19 mouse cellular contexts compared by ENCODE assay signal in genomic region chr1:80746195-80746594, GRCm38 (mm10). TPM values are rescaled to one million over a fixed set of nuclear protein-coding genes. Genes with fewer than 3 reads are reported as not detected.
A peak's percentile ranks its signal among the peaks of the same experiment; 100 is the strongest.
DNase-seq lines count a peak whose midpoint lies in the region; ATAC-seq and TF ChIP-seq lines count a peak whose summit lies in the region.
"Had no signal": no experiment of that assay in that cellular context is flagged by ENCODE, and none has a peak within 500 bp of the region (broad histone marks: within the 10 kb centered on the region; RNA-seq: fewer than 3 reads in every experiment).

No protein-coding gene starts in this region.

- H3K4me2 ChIP-seq in neural tube, embryonic 15.5 days: no peak overlapping the region
- H3K4me2 ChIP-seq: forebrain, embryonic 13.5 days; heart, embryonic 13.5 days; neural tube, embryonic 13.5 days had no signal

- WGBS in spleen, adult 2 months: 5% methylated on average over 6 of the region's 6 CpGs
- 40% methylated on average over 6 of the region's 6 CpGs for WGBS in macrophage (ENCODE audit: missing documents)
- WGBS in neural tube, embryonic 15.5 days: 92% methylated on average over 6 of the region's 6 CpGs

- DNase-seq in spleen, adult 2 months (ENCODE audit: low read depth in 1 of 2, low spot score in 2 of 2): peak in 1 of 2 experiments; percentile 58
- DNase-seq in spleen, postnatal 14 days (ENCODE audit: low spot score in 2 of 2): no peak
- peak; percentile 76 for DNase-seq in splenic B cell, adult 2 months (ENCODE audit: low read depth, low spot score)
- DNase-seq in lung, adult 18-20 months: no peak
- no peak for DNase-seq in lung, postnatal 25 days (ENCODE audit: low spot score)
- DNase-seq in gastrocnemius, adult 18-20 months (ENCODE audit: low spot score): no peak
- DNase-seq: adrenal gland, adult 2 months; cerebellum, postnatal 14 days; heart, postnatal 36 days; kidney, adult 9 months; left cerebral cortex, postnatal 4 days; lung, adult 2 months; lung, postnatal 4 days; right cerebral cortex, postnatal 25 days had no signal

- H3K9me3 ChIP-seq in neural tube, embryonic 15.5 days (replicated peaks): no peaks in the 10 kb centered on the region
- H3K9me3 ChIP-seq: forebrain, embryonic 13.5 days; heart, embryonic 13.5 days; neural tube, embryonic 13.5 days had no signal

- ATAC-seq in neural tube, embryonic 15.5 days (ENCODE audit: low FRiP score): no peak
- ATAC-seq: forebrain, embryonic 13.5 days had no signal

- H3K4me3 ChIP-seq in spleen, adult 2 months (ENCODE audit: extremely low read depth, insufficient read depth, insufficient read length): no peak overlapping the region
- H3K4me3 ChIP-seq in macrophage (ENCODE audit: inconsistent target): no peak overlapping the region
- H3K4me3 ChIP-seq in neural tube, embryonic 15.5 days (replicated peaks): no peak overlapping the region
- H3K4me3 ChIP-seq: forebrain, embryonic 13.5 days; heart, embryonic 13.5 days; neural tube, embryonic 13.5 days had no signal

- H3K79me2 ChIP-seq in macrophage (ENCODE audit: inconsistent target): peaks cover 100% of the 10 kb centered on the region

- no peaks in the 10 kb centered on the region for H3K27me3 ChIP-seq in spleen, adult 2 months (ENCODE audit: control insufficient read depth, insufficient read depth, low read length)
- no peaks in the 10 kb centered on the region for H3K27me3 ChIP-seq in splenic B cell, adult 2 months (ENCODE audit: control insufficient read depth, insufficient read depth, low read length, poor library complexity, severe bottlenecking)
- H3K27me3 ChIP-seq in neural tube, embryonic 15.5 days (replicated peaks): no peaks in the 10 kb centered on the region
- H3K27me3 ChIP-seq: forebrain, embryonic 13.5 days; heart, embryonic 13.5 days; neural tube, embryonic 13.5 days had no signal

- TF ChIP-seq POLR2A in spleen, adult 2 months (IDR thresholded peaks at IDR 0.05; ENCODE audit: low read depth, low read length): no peak

- peak overlapping the region; percentile 83 for H3K27ac ChIP-seq in spleen, adult 2 months (ENCODE audit: insufficient read depth, low read length)
- H3K27ac ChIP-seq in macrophage: 0 out of 2 replicates have a peak overlapping the region, but pooled peaks have one; percentile 1
- no peak overlapping the region for H3K27ac ChIP-seq in neural tube, embryonic 15.5 days (replicated peaks)
- H3K27ac ChIP-seq: forebrain, embryonic 13.5 days; heart, embryonic 13.5 days; neural tube, embryonic 13.5 days had no signal

- H3K9ac ChIP-seq in neural tube, embryonic 15.5 days (replicated peaks): no peak overlapping the region
- H3K9ac ChIP-seq: forebrain, embryonic 13.5 days; heart, embryonic 13.5 days; neural tube, embryonic 13.5 days had no signal

- peaks cover 12% of the 10 kb centered on the region for H3K4me1 ChIP-seq in spleen, adult 2 months (ENCODE audit: control insufficient read depth, insufficient read depth, insufficient read length)
- no peaks in the 10 kb centered on the region for H3K4me1 ChIP-seq in neural tube, embryonic 15.5 days
- H3K4me1 ChIP-seq: forebrain, embryonic 13.5 days; heart, embryonic 13.5 days; neural tube, embryonic 13.5 days had no signal

- no peak for TF ChIP-seq CTCF in spleen, adult 2 months (IDR thresholded peaks at IDR 0.05; ENCODE audit: extremely low read depth, insufficient read depth, insufficient read length, insufficient replicate concordance)

- H3K36me3 ChIP-seq in spleen, adult 2 months (ENCODE audit: control insufficient read depth, insufficient read depth, low read length): no peaks in the 10 kb centered on the region
- no peaks in the 10 kb centered on the region for H3K36me3 ChIP-seq in macrophage (ENCODE audit: inconsistent target)
- H3K36me3 ChIP-seq in splenic B cell, adult 2 months (ENCODE audit: control insufficient read depth, insufficient read depth, low read length, poor library complexity, severe bottlenecking): no peaks in the 10 kb centered on the region
- H3K36me3 ChIP-seq in neural tube, embryonic 15.5 days: no peaks in the 10 kb centered on the region
- H3K36me3 ChIP-seq: heart, embryonic 13.5 days; neural tube, embryonic 13.5 days had no signal

RNA-seq across cellular contexts. Expression of gene Dock10, which starts 12.1 kb away (rescaled TPM):
- polyA plus RNA-seq in spleen, adult 2 months (2012; rRNA removed): 24.5 and 28.5 TPM in 2 replicates
- 1,000 to 10,000 TPM in 5 of 26 experiments, 100 to 1,000 TPM in 21; 395 to 1,989 (median 506) TPM for total RNA-seq in macrophage (2018; cell fraction: chromatin; rRNA removed)
- total RNA-seq in macrophage (2018; cell fraction: cytosol; rRNA removed): 10 to 100 TPM; 51.8 to 96.8 (median 59.1) TPM
- total RNA-seq in macrophage (2018; cell fraction: nucleus; rRNA removed): 1,000 to 10,000 TPM in 2 of 26 experiments, 100 to 1,000 TPM in 24; 205 to 1,816 (median 344) TPM
- 37.7 to 54.9 TPM (median 46.3 TPM) in 3 replicates for polyA plus RNA-seq in macrophage (2018)
- polyA plus RNA-seq in neural tube, embryonic 15.5 days (2015; fragmentation: Nextera tagmentation; extraction: Ambion mirVana): 5.8 and 9.7 TPM in 2 replicates
- 1 to 10 TPM; 2.4 to 2.5 TPM for total RNA-seq in gastrocnemius, adult 18-20 months (2021)
